Mouse (Mus musculus) gastrocnemius, adult 2 months (tissue): ENCODE data around the gene Gm6460. TPM values are rescaled to one million over a fixed set of nuclear protein-coding genes. Genes with fewer than 3 reads are reported as not detected.
"Not testable (repeated sequence)": the region's sequence is repeated elsewhere in the genome, so short reads cannot be mapped to it uniquely, and the experiment has no call there.

Source experiments
- DNase-seq: peaks from one replicate; pipeline ENCODE4 v3.0.0; 2022
- H3K27ac ChIP-seq: fragments of 200-600 bp; 2 replicates; pipeline ENCODE4 v1.8.1; 2022; ENCODE audit warnings: mild to moderate bottlenecking
- H3K4me3 ChIP-seq: fragments of 200-600 bp; 2 replicates; pipeline ENCODE4 v1.8.1; 2022; ENCODE audit warnings: mild to moderate bottlenecking, moderate library complexity
- intact Hi-C: fragments of 180-260 bp; cut with DNase I; formaldehyde crosslinking; loops from one replicate; pipeline ENCODE4 v1.15.1; 2025
- long read RNA-seq, 2 experiments: library from polyadenylated mRNA; stranded (forward); transcript quantifications; one replicate each; pipeline ENCODE4 v2.0.0; 2021
- total RNA-seq, 2 experiments: library from RNA; stranded (reverse); gene quantifications; 2 replicates each; pipeline ENCODE4 v1.2.3; 2021

The Gm6460 gene
- total RNA-seq, result not detected
- long read RNA-seq, experiment 1, result 0 reads
- long read RNA-seq, experiment 2, result 0 reads

GRCm38 (mm10) chr5:11594613-11595012, at the start of gene Gm6460:
Gene Gm6460, plus strand, starts transcription at chr5:11594913.
- H3K27ac ChIP-seq, DNase-seq, intact Hi-C loops, H3K4me3 ChIP-seq: not testable (repeated sequence)

Other genes with a start within 250 kb of the Gm6460 start
- gene Gm8897, start 178.5 kb upstream of the Gm6460 start, total RNA-seq, result not detected
- gene Gm8906, start 92.2 kb upstream of the Gm6460 start, total RNA-seq, result not detected
- gene Gm8922, start 87.0 kb downstream of the Gm6460 start, total RNA-seq, result not detected
- gene Gm8926, start 175.6 kb downstream of the Gm6460 start, total RNA-seq, result not detected